Mouse (Mus musculus) adrenal gland, adult (tissue): ENCODE results near the gene 1700066M21Rik.

Source experiments
- DNase-seq, 2 experiments: peaks; one replicate each; pipeline ENCODE4 v3.0.0; 2022 to 2023; ENCODE audit warnings: low spot score in 1 of 2; ENCODE audit not compliant: inconsistent age in 2 of 2

1700066M21Rik gene

DNA sequence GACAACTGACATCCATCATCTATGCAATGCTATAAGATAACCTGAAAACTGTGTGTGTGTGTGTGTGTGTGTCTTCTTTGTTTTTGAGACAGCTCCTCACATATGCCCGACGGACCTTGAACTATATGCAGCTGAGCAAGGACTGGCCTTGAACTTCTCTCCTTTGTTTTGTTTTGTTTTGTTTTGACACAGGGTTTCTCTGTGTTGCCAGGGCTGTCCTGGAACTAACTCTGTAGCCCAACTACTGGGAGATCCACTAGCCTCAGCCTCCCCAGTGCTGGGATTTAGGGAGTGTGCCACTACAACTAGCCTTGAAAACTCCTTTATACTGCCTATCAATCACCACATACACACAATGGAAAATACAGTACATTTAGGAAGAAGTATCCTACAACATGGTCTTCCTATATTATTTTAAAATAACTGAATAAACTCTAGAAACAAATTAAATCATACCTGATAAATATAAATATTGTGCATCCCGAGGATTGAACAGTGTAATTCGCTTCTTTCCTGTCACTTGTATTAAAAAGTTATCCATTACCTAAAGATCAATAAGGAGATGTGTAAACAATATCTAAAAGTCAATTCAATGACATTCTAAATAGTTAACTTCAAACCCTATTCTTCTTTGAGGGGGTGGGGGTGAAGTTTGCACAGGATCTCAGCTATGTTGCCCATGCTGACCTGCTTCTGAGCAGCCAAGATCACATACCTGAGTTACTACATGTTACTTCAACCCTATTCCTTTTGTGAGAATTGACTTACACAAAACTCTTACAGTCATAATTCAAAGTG is 13.8 kb downstream of the 1700066M21Rik start:
- DNase-seq: no peak

DNA sequence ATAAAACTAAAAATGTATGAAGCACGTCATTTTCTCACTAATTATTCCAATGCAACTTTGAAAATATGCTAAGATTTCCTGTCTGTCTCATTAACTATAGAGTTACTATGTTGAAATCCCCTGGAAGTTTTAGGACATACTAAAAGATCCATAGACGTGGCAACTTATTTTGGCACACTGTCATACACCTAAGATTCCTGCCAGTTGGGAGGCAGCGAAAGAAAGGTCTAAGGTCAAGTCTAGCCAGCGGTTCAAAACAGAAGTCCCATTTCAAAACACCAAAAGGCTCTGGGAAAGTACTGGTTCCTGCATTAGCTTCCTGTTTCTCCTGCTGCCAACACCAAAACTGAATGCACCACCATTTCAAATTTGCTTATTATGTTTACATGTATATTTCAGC is 15.0 kb downstream of the 1700066M21Rik start:
- no peak for DNase-seq

DNA sequence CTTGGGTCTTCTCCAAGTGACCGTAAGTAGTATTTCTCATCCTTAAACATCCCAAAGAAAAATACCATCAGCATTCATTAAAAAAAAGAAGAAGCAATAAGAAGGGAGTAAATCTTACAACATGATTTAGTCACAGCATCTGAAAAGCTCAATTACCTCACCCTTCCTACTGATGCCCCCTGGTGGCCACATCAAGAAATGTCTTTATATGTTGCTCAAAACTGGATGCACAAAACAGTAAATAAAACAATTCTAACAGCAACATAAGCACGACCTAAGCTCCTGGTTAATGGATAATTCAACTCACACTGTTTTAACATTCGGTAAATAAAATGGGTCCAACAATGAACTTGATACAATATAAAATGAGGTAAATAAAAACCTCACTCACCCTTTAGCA is 16.6 kb downstream of the 1700066M21Rik start:
- peak; percentile 31 to 76 for DNase-seq

DNA sequence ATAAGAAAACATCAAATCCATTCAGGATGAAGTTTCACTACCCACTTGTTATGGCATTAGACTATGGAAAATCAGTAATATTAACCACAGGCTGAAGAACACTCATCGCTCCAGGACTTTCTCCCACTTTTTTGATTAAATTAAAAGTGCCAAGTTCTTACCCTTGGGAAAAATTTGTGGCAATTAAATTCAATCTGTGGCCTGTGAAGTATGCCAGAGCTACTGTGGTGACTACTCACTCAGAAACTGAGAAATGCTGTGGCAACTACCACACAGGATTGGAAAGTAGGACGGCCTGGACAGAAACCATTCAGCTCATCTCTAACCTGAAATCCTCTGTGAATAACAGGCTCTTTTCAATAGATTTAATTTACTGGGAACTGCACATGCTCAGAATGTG is 22.9 kb downstream of the 1700066M21Rik start:
- no peak for DNase-seq

DNA sequence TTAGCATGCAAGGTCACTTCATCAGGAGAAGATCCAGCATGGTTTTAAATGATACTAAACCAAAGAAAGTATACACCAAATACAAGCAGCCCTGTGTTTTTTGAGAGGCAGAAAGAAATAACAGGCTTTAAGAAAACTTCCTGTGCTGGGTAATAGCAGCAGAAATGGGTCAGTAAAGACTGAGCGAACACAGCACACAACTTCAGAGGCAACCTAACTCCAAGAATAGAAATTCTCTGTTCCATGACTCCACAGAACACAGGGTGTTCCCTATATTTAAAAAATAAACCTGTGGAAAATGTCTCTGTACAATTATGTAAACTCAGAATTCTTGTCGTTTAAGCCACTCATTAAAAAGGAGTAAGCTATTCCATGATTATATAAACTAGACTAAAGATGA is 23.5 kb downstream of the 1700066M21Rik start:
- no peak for DNase-seq

DNA sequence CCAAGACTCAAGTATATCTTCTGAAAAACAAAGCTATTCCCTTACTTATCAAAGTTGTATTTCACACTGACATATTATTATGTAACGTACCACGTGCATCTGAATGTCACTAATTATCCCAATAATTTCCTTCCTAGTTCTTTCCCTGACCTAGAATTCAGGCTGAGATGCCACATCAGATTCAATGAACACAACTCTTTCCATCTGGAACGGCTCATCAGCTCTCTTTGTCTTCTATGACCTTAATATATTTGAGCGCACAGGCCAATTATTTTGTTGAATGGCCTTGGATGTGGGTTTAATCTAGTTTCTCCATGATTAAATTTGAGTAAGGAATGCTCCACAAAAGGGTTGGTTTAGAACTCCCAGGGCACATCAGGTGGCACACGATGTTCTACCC is 24.7 kb downstream of the 1700066M21Rik start:
- no peak for DNase-seq

DNA sequence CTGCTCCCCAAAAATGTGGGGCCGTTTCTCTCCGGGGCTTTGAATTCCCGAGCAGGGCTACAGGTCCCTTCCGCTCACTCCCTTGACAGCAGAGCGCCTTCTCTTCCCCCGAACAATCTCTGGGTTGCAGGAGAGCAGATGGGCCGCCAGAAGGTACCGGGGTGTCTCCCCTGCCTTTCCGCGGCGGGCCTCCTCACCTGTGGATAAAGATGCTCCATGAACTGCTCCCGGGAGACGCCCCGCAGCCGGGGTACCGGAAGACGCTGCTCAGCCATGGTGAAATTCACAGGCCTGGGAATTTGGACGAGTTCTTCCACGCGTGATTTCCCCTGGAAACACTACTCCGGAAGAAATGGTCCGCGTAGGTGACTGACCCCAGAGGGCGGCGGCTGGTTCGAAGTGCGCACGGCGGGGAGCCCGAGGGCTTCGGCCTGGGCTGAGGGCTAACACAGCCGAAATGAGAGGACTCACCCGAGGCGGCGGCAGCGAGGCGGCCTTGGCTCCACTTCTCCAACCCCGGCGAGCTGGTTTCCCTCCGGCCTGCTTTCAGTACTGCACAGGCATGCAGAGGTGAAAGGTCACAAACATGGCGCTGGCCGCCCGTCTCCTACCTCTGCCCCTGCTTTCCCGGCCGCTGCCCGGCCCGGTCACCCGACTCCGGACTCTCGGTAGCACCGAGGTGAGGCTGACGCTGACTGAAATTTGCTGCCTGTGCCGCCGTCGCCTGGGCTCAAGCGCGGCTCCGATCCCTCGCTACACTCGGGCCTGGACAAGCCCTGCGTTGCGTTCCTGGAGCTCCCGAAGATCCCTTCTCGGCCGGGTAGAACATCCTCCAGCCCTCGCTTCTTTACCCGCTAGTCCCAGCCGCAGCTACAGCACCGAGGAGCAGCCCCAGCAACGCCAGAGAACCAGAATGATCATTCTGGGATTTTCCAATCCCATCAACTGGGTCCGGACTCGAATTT is 29.0 kb downstream of the 1700066M21Rik start, which contains the start of the genes Maip1 and Tyw5:
Gene Maip1, plus strand, starts transcription at position 142 of the 965 bp plus-strand sequence.
Gene Tyw5, minus strand, starts transcription at position 915 of the 965 bp plus-strand sequence.
- peak; percentile 86 to 96 for DNase-seq

DNA sequence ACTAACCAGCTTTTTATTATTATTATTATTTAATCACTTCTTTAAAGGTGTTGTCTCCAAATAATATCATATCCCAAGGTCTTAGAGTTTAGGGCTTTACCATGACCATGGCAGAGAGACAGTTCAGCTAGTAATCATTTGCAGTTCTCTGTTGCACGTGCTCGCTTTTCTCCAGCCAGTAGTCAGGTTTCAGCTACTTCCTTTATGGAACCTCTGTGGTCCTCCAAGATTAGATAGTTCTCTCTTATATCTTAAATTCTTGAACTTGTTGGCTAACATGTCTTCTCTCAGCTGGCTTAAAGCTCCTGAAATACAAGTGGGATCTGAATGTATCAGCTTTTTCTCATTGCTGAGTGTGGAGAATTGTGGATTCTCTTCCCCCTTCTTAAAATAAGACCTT is 31.6 kb downstream of the 1700066M21Rik start:
- no peak for DNase-seq

DNA sequence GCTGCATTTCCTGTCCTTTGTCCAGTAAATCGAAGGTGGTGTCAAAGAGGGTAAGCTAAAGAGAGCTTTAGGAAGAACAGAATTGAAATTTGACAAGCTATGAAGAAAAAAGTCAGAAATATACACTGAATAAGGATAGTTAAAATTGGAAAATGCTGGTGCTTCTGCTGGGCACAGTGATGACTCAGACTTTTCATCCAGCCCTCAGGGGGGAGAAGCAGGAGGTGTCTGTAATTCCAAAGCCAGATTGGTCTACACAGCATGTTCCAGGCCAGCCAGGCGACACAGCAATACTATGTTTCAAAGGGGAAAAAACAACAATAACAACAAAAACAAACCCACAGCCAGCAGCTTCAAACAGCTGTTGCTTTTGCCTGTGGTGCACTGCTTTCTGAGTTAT is 36.0 kb downstream of the 1700066M21Rik start:
- no peak for DNase-seq

DNA sequence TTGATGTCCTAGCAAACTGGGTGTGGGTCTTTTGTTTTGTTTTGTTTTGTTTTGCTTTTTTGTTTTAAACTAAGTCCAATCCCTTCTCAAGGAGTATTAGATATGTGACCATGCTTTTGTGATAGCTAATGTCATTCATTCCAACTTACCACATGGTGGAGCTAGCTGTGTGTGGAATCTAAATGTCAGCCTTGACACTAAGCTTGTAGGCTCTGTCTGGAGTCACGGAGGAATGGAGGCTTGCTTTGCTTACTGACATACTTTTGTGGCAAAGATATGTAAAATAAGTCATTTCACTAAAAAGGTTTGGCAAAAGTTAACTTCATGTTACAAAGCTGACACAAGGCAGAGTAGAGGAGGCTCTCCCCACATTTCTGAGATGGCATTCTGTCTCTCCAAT is 46.3 kb downstream of the 1700066M21Rik start:
- peak in 1 of 2 experiments; percentile 47 for DNase-seq

DNA sequence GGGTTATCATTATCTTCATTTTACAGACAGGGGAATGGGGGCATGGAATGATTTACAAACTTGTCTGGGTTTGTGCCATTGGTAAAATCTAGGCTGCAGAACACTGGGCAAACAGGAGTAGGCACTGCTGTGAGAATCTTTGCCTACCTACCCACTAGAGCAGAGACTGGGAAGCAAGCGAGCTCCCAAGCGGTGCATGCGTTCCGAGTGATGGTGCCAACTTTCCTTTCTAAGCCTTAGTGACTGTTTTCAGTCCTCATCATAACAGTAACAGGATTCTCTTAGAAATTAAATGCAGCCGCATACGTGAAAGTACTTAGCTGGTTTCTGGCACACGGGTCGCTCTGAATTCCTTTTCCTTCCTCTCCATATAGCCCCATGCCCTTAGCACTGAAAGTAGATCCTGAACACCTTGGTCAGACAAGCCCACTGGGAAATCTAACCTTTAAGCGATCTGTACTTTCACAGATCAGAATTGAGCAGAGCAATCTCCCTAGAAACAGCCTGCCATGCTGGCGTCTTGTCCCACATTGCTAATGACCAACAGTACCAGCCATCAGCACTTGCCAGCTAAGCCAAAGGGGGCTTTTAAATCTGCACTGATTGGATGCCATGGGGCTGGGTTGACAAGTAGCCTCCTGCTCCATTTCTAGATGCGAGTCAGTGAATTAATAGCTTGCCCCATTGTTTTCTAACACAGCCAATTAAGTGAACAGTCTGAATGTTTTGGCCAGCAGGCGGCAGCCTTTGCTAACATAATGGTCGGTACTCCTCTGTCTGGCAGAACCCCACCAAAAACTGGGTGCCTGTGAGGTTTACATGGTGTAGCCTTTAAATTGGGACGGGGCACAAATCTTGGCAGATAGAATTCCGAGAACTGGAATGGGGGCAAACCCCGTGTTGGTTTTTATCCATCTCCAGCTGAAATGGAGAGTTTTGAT is 51.2 kb downstream of the 1700066M21Rik start:
- peak; percentile 73 to 94 for DNase-seq

DNA sequence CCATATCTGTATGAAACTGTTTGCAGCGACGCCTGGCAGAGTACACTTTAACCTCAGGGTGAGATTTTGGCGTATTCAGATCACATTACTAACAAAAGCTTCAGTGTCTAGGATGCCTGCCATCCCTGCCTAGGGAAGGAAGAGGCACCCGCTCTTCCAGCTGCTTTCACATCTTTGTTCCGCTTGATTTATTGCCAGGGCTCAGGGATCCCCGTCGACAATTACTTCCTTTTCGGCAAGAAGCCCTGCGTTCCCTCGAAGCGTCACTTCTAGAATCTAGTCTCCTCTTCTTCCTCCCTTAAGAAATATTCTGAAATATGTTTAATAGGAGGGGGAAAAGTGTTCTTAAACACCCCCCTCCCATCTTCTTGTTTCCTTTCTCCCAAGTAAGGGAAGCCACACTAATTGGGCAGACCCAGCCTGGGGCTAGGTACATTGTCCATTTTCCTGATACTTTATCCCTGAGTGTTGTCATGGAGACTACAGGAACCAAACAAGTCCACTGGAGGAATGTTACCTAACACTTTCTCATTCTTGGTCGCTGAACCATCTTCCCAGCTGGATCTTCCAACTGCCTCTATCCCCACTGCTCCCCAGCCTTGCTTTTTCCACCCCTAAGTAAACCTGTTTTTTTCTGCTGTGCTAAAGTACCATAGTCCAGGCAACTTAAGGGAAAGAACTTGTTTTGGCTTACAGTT is 52.5 kb downstream of the 1700066M21Rik start:
- DNase-seq: peak in 1 of 2 experiments; percentile 35

DNA sequence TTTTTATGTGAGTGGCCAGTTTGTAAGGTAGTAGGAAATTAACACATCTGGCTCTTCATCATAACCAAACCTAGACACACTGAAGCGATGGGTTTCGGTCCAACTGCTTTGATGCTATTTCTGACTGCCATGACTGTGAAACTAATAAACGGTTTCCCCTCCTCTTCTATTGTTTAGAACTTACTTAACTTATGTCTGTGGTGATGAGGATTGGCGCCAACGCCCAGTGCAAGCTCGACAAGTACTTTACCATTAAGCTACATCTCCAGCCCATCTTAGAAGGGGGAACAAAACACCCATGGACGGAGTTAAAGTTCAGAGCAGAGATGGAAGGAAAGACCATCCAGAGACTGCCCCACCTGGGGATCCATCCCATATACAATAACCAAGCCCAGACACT is 55.7 kb downstream of the 1700066M21Rik start:
- no peak for DNase-seq
